Mouse (Mus musculus): ENCODE results near the gene Fstl3. TPM values are rescaled to one million over a fixed set of nuclear protein-coding genes. Genes with fewer than 3 reads are reported as not detected.
A peak's percentile ranks its signal among the peaks of the same experiment; 100 is the strongest.

Gene Fstl3
- polyA plus RNA-seq (2015; fragmentation: Nextera tagmentation; extraction: Ambion mirVana), result 0.58 and 0.68 TPM in 2 replicates

DNA sequence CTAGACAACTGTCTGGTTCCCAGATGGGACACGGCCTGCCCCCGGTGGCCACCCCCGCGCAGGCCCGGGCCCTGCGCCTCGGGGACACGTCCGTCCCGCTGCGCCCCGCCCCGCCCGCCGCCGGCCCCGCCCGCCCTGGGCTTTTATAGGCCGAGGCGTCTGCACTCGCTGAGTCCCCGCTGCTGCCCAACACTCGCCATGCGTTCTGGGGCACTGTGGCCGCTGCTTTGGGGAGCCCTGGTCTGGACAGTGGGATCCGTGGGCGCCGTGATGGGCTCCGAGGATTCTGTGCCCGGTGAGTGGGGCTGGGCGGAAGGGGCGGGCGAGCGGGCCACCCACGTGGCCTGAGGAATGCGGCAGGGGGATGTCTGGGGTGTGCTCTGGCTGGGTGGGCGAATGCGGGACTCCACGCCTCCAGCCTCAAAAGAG, at the start of gene Fstl3:
Gene Fstl3, plus strand, starts transcription at position 170 of the 429 bp plus-strand sequence.
- Histone ChIP-seq H3K27ac (no peak within 1 kb of the TSS), H3K9me3 (replicated peaks) (no peaks in the 10 kb centered on the region; the same call in 1 of the 2 replicates), H3K9ac (peak within 1 kb of the TSS; percentile 28; the same call in 1 of the 2 replicates), H3K27me3 (peaks cover 51% of the 10 kb centered on the region), H3K4me2 (peak within 1 kb of the TSS; percentile 59), H3K36me3 (no peaks in the 10 kb centered on the region), H3K4me3 (replicated peaks) (peak within 1 kb of the TSS; percentile 44), H3K4me1 (replicated peaks) (peaks cover 39% of the 10 kb centered on the region)
- ATAC-seq (ENCODE audit: low read depth) (no peak), DNase-seq (no peak)
- WGBS (ENCODE audit: insufficient replicate concordance), result 5% methylated on average over 39 of the region's 39 CpGs

GRCm38 (mm10) chr10:79728323-79729249, 48.5 kb upstream of the Fstl3 start:
- Histone ChIP-seq H3K4me1 (replicated peaks) (no peaks in the 10 kb centered on the region), H3K27me3 (peaks cover 21% of the 10 kb centered on the region), H3K4me2 (no peak overlapping the region), H3K27ac (no peak overlapping the region), H3K36me3 (no peaks in the 10 kb centered on the region), H3K9me3 (replicated peaks) (0 out of 2 replicates have a peak, but pooled peaks cover 2% of the 10 kb centered on the region), H3K4me3 (replicated peaks) (no peak overlapping the region), H3K9ac (no peak overlapping the region)
- DNase-seq (no peak), ATAC-seq (ENCODE audit: low read depth) (no peak)
- WGBS (ENCODE audit: insufficient replicate concordance), result 55% methylated on average over 28 of the region's 28 CpGs

DNA sequence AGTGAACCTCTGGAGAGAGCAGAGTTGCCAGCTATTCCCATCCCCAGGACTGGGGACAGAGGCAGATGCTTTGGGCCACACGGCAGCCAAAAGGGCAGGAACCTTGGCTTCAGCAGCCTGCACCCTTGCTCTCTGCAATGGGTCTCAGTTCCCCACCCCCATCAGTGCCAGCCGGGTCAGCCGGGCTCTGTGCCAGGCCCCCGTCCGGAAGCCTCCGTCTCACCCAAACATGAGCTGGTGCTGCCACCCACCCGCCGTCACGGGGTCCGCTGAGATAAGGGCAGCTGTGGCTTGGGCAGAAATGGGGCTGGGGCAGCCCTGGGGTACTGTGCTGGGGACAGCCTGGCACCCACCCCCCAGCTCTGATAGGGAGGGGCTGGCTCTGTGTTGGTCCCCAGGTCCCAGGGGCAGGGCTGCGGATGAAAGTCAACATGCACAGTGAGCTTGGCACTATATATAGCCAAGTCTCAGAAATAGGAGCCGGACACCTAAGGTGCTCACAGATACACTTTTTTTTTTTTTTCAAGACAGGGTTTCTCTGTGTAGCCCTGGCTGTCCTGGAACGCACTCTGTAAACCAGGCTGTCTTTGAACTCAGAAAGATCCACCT, 47.6 kb upstream of the Fstl3 start:
- DNase-seq, result no peak
- H3K27me3 ChIP-seq, result peaks cover 15% of the 10 kb centered on the region
- H3K4me3 ChIP-seq (replicated peaks), result no peak overlapping the region
- 0 out of 2 replicates have a peak, but pooled peaks cover 2% of the 10 kb centered on the region for H3K9me3 ChIP-seq (replicated peaks)
- WGBS (ENCODE audit: insufficient replicate concordance), result 69% methylated on average over 13 of the region's 13 CpGs
- H3K4me1 ChIP-seq (replicated peaks), result no peaks in the 10 kb centered on the region
- no peak overlapping the region for H3K27ac ChIP-seq
- H3K9ac ChIP-seq, result no peak overlapping the region
- no peak for ATAC-seq (ENCODE audit: low read depth)
- H3K36me3 ChIP-seq, result peaks cover 5% of the 10 kb centered on the region
- H3K4me2 ChIP-seq, result no peak overlapping the region

DNA sequence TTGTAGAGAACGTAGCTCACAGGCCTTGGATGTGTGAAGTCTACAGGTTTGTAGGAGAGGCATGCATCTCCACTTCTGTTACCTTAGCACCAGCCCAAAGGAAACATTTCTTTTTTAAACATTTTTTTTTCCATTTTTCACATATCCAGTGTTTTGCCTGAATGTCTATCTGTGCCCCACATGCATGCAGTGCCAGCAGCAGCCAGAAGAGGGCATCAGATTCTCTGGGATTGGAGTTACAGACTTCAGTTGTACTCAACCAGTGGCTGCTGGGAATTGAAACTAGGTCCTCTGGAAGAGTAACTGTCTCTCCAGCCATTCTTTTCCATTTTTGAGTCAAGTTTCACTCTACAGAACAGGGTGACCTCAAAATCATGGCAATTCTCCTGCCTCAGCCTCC, 44.6 kb upstream of the Fstl3 start:
- Histone ChIP-seq H3K9me3 (replicated peaks) (peaks cover 14% of the 10 kb centered on the region; the same call in 1 of the 2 replicates), H3K4me2 (no peak overlapping the region), H3K27ac (no peak overlapping the region), H3K4me3 (replicated peaks) (no peak overlapping the region), H3K27me3 (peaks cover 15% of the 10 kb centered on the region), H3K4me1 (replicated peaks) (no peaks in the 10 kb centered on the region), H3K9ac (no peak overlapping the region), H3K36me3 (peaks cover 35% of the 10 kb centered on the region)
- no peak for ATAC-seq (ENCODE audit: low read depth)
- DNase-seq, result no peak
- 94% methylated on average over 1 of the region's 1 CpGs for WGBS (ENCODE audit: insufficient replicate concordance)

- no peak overlapping the region for H3K9ac ChIP-seq
- no peak overlapping the region for H3K27ac ChIP-seq
- no peak overlapping the region for H3K4me2 ChIP-seq
- no peak for ATAC-seq (ENCODE audit: low read depth)
- peaks cover 13% of the 10 kb centered on the region; the same call in 1 of the 2 replicates for H3K9me3 ChIP-seq (replicated peaks)
- peaks cover 49% of the 10 kb centered on the region for H3K36me3 ChIP-seq
- 87% methylated on average over 15 of the region's 15 CpGs for WGBS (ENCODE audit: insufficient replicate concordance)
- no peak for DNase-seq
- no peaks in the 10 kb centered on the region for H3K4me1 ChIP-seq (replicated peaks)
- H3K4me3 ChIP-seq (replicated peaks), result no peak overlapping the region
- H3K27me3 ChIP-seq, result peaks cover 7% of the 10 kb centered on the region
Measured at GRCm38 (mm10) chr10:79733847-79734246, 43.2 kb upstream of the Fstl3 start.

DNA sequence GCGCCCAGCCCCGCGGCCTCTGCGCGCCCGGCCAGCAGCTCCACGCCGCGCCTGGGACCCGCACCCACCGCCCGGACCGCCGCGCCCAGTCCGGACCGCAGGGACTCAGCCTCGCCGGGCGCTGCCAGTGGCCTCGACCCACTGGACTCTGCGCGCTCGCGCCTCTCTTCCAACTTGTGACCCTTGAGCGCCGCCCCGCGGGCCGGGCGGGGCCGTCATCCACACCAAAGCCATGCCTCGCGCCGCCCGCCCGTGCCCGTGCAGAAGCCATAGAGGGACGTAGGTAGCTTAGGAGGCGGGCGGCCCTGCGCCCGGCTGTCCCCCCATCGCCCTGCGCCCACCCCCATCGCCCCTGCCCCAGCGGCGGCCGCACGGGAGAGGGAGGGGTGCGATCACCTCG, 41.7 kb upstream of the Fstl3 start:
- no peak overlapping the region for H3K9ac ChIP-seq
- 59% methylated on average over 51 of the region's 52 CpGs for WGBS (ENCODE audit: insufficient replicate concordance)
- H3K4me2 ChIP-seq, result 0 out of 2 replicates have a peak overlapping the region, but pooled peaks have one; percentile 10
- H3K9me3 ChIP-seq (replicated peaks), result peaks cover 13% of the 10 kb centered on the region; the same call in 1 of the 2 replicates
- H3K27me3 ChIP-seq, result no peaks in the 10 kb centered on the region
- H3K4me3 ChIP-seq (replicated peaks), result no peak overlapping the region; the same call in 1 of the 2 replicates
- H3K36me3 ChIP-seq, result peaks cover 64% of the 10 kb centered on the region
- H3K4me1 ChIP-seq (replicated peaks), result no peaks in the 10 kb centered on the region
- ATAC-seq (ENCODE audit: low read depth) (no peak), DNase-seq (no peak)
- no peak overlapping the region for H3K27ac ChIP-seq

GRCm38 (mm10) chr10:79736706-79737105, 40.4 kb upstream of the Fstl3 start:
- peaks cover 77% of the 10 kb centered on the region for H3K36me3 ChIP-seq
- no peaks in the 10 kb centered on the region for H3K27me3 ChIP-seq
- no peak overlapping the region for H3K9ac ChIP-seq
- H3K4me1 ChIP-seq (replicated peaks), result no peaks in the 10 kb centered on the region
- peaks cover 13% of the 10 kb centered on the region; the same call in 1 of the 2 replicates for H3K9me3 ChIP-seq (replicated peaks)
- no peak overlapping the region for H3K27ac ChIP-seq
- H3K4me3 ChIP-seq (replicated peaks), result no peak overlapping the region
- WGBS (ENCODE audit: insufficient replicate concordance), result 89% methylated on average over 14 of the region's 14 CpGs
- DNase-seq, result no peak
- no peak overlapping the region for H3K4me2 ChIP-seq
- no peak for ATAC-seq (ENCODE audit: low read depth)

DNA sequence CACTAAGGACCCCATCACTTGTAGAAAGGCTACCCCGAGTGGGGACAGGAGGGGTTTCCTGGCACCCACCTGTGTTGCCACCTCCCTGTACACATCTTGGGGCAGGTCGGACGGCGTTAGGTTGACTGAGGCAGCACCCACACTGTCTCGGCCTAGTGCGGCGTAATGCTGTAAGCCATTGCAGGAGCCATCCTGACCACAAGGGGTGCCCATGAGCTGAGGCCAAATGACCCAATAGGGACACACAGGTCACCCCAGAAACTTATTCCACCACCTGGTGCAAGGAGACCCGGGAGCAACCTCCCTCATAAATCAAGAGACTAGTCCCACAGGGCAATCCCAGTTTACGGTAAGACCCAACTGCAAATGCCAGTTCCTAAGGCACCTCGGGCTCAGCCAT, 38.8 kb upstream of the Fstl3 start:
- peaks cover 13% of the 10 kb centered on the region; the same call in 1 of the 2 replicates for H3K9me3 ChIP-seq (replicated peaks)
- no peak overlapping the region for H3K4me2 ChIP-seq
- DNase-seq (no peak), ATAC-seq (ENCODE audit: low read depth) (0 out of 2 replicates have a peak, but pooled peaks have one; percentile 12)
- H3K9ac ChIP-seq, result no peak overlapping the region
- 83% methylated on average over 10 of the region's 10 CpGs for WGBS (ENCODE audit: insufficient replicate concordance)
- no peak overlapping the region for H3K4me3 ChIP-seq (replicated peaks)
- H3K36me3 ChIP-seq, result peaks cover 89% of the 10 kb centered on the region
- H3K27me3 ChIP-seq, result no peaks in the 10 kb centered on the region
- H3K4me1 ChIP-seq (replicated peaks), result no peaks in the 10 kb centered on the region
- H3K27ac ChIP-seq, result no peak overlapping the region

DNA sequence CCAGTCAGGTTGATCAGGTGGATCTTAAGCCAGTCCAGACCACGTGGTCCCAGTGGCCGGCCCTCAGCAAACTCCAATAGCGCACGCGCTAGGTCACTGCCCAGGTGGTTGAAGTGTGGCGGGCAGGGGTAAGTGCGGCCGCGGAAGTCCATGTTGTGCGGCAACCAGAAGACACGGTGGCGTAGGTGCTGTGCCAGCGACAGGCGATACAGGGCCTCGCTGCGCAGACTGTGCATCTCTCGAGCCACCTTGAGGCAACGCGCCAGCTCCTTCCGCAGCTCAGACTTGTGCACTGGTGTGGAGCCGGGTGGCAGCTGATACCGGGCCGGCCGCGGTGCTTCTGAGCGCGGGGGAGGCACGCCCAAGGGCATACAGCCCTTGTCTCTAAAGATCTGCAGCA, 37.8 kb upstream of the Fstl3 start:
- Histone ChIP-seq H3K27me3 (no peaks in the 10 kb centered on the region), H3K9me3 (replicated peaks) (peaks cover 13% of the 10 kb centered on the region; the same call in 1 of the 2 replicates), H3K36me3 (peaks cover 94% of the 10 kb centered on the region), H3K9ac (no peak overlapping the region), H3K4me3 (replicated peaks) (no peak overlapping the region), H3K27ac (no peak overlapping the region), H3K4me1 (replicated peaks) (no peaks in the 10 kb centered on the region), H3K4me2 (no peak overlapping the region)
- 88% methylated on average over 28 of the region's 28 CpGs for WGBS (ENCODE audit: insufficient replicate concordance)
- ATAC-seq (ENCODE audit: low read depth) (no peak), DNase-seq (no peak)

- no peak overlapping the region for H3K4me2 ChIP-seq
- peaks cover 9% of the 10 kb centered on the region for H3K4me1 ChIP-seq (replicated peaks)
- H3K9ac ChIP-seq, result no peak overlapping the region
- no peak overlapping the region for H3K4me3 ChIP-seq (replicated peaks)
- WGBS (ENCODE audit: insufficient replicate concordance), result 78% methylated on average over 11 of the region's 11 CpGs
- H3K9me3 ChIP-seq (replicated peaks), result peaks cover 5% of the 10 kb centered on the region; the same call in 1 of the 2 replicates
- no peak overlapping the region for H3K27ac ChIP-seq
- ATAC-seq (ENCODE audit: low read depth) (no peak), DNase-seq (no peak)
- H3K27me3 ChIP-seq, result no peaks in the 10 kb centered on the region
- H3K36me3 ChIP-seq, result peaks cover 83% of the 10 kb centered on the region
Measured at GRCm38 (mm10) chr10:79740863-79741262, 36.2 kb upstream of the Fstl3 start.

DNA sequence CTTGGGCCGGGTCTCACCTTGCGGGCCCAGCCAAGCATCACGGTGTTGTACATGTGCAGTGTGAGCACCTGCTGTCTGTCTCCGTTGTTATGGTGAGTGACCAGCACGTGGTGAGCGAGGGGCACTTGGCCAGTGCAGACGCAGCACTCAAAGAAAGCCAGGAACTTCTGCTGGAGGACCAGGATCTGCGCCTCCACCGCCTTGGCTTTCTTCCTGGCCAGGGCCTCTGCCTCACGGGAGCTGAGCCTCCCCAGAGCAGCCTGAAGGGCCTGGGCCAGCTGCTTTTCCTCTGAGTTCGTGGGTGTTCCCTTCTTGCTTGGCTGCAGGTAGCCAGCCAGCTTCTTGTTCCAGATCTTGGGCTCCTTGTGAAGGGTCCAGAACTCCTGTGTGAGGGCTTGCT, 33.9 kb upstream of the Fstl3 start:
- ATAC-seq (ENCODE audit: low read depth) (no peak), DNase-seq (no peak)
- peaks cover 22% of the 10 kb centered on the region for H3K4me1 ChIP-seq (replicated peaks)
- peaks cover 60% of the 10 kb centered on the region for H3K36me3 ChIP-seq
- no peaks in the 10 kb centered on the region for H3K9me3 ChIP-seq (replicated peaks)
- H3K27ac ChIP-seq, result no peak overlapping the region
- H3K27me3 ChIP-seq, result no peaks in the 10 kb centered on the region
- 85% methylated on average over 11 of the region's 11 CpGs for WGBS (ENCODE audit: insufficient replicate concordance)
- H3K9ac ChIP-seq, result no peak overlapping the region
- no peak overlapping the region for H3K4me3 ChIP-seq (replicated peaks)
- H3K4me2 ChIP-seq, result no peak overlapping the region

All from liver, embryonic 13.5 days (tissue).